Mouse (Mus musculus) induced T-regulatory cell, adult 2 months (primary cell): ENCODE results near the gene Kif1a.
"Not testable (repeated sequence)": the region's sequence is repeated elsewhere in the genome, so short reads cannot be mapped to it uniquely, and the experiment has no call there.

Experiments
- DNase-seq: peaks from one replicate; pipeline ENCODE4 v3.0.0-alpha.2; 2012; ENCODE audit warnings: low read depth

The Kif1a gene

DNA sequence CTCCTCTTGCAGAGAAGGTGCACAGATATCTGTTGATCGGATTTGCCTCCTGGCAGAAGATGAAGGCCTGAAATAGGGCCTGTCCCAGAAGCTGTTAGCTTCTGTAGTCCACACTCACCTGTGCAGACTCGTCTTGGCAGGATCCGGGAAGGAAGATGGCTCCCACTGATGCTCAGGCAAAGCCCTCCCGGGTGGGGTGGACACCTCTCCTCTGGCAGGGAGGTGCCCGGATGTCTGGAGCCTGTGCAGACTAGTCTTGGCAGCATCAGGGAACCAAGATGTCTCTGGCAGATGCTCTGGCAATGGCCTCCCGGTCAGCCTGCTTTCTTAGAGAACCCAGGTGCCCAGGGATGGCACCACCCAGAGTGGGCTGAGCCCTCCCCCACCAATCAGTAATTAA, 131.0 kb downstream of the Kif1a start:
- not testable (repeated sequence) for DNase-seq
